Mouse (Mus musculus) C2C12 (cell line): Measurements from ENCODE around the gene Shisal2a. TPM values are rescaled to one million over a fixed set of nuclear protein-coding genes. Genes with fewer than 3 reads are reported as not detected.

ENCODE experiments used
- H3K27me3 ChIP-seq: one replicate; pipeline ENCODE4 v1.6.1; 2011; ENCODE audit not compliant: control insufficient read depth, insufficient read depth, insufficient read length
- H3K36me3 ChIP-seq: one replicate; pipeline ENCODE4 v1.6.1; 2011; ENCODE audit not compliant: control insufficient read depth, insufficient read depth
- H3K4me3 ChIP-seq: one replicate; pipeline ENCODE4 v1.5.1; 2011; ENCODE audit warnings: mild to moderate bottlenecking, control low read depth; ENCODE audit not compliant: poor library complexity, insufficient read depth, severe bottlenecking
- H3K79me2 ChIP-seq: one replicate; pipeline ENCODE4 v1.6.1; 2011; ENCODE audit not compliant: control insufficient read depth, insufficient read depth
- H3K79me3 ChIP-seq: one replicate; pipeline ENCODE4 v1.6.1; 2011; ENCODE audit warnings: low read depth, control low read depth
- H3ac ChIP-seq: one replicate; pipeline ENCODE3; 2011; ENCODE audit warnings: low read depth; ENCODE audit not compliant: control insufficient read depth, insufficient read length
- CEBPB ChIP-seq: IDR thresholded peaks from one replicate; pipeline ENCODE4 v1.6.1; 2011; ENCODE audit warnings: low read depth, mild to moderate bottlenecking, control low read depth, moderate library complexity
- CTCF ChIP-seq: IDR thresholded peaks from one replicate; pipeline ENCODE4 v1.5.1; 2011; ENCODE audit not compliant: control insufficient read depth, insufficient read depth, insufficient read length
- FOSL1 ChIP-seq: IDR thresholded peaks from one replicate; pipeline ENCODE4 v1.8.0; 2011; ENCODE audit warnings: mild to moderate bottlenecking, low read length; ENCODE audit not compliant: poor library complexity, insufficient read depth, severe bottlenecking
- MAX ChIP-seq: IDR thresholded peaks from one replicate; pipeline ENCODE4 v1.6.1; 2011; ENCODE audit warnings: mild to moderate bottlenecking, control low read depth
- MYOD1 ChIP-seq: IDR thresholded peaks from one replicate; pipeline ENCODE4 v1.6.1; 2011; ENCODE audit warnings: low read depth; ENCODE audit not compliant: control insufficient read depth, insufficient read length
- MYOG ChIP-seq: IDR thresholded peaks from one replicate; pipeline ENCODE4 v1.6.1; 2011; ENCODE audit not compliant: control insufficient read depth, insufficient read length; ENCODE audit errors: extremely low read depth
- USF1 ChIP-seq: IDR thresholded peaks from one replicate; pipeline ENCODE4 v1.6.1; 2011; ENCODE audit warnings: low read depth, mild to moderate bottlenecking, control low read depth, moderate library complexity
- long read RNA-seq, 2 experiments: library from polyadenylated mRNA; unstranded; transcript quantifications; one replicate each; pipeline ENCODE4 v2.0.0; 2019 to 2020
- polyA plus RNA-seq: library from polyadenylated mRNA; unstranded; fragments of >200 nt; fragmentation: generic; extraction: Trizol; gene quantifications from one replicate; pipeline ENCODE4 v1.2.1, GENCODE M21; 2012; ENCODE audit warnings: missing spikeins

The Shisal2a gene
- polyA plus RNA-seq: not detected
- long read RNA-seq, experiment 1: 0 reads
- long read RNA-seq, experiment 2: 0 reads

DNA sequence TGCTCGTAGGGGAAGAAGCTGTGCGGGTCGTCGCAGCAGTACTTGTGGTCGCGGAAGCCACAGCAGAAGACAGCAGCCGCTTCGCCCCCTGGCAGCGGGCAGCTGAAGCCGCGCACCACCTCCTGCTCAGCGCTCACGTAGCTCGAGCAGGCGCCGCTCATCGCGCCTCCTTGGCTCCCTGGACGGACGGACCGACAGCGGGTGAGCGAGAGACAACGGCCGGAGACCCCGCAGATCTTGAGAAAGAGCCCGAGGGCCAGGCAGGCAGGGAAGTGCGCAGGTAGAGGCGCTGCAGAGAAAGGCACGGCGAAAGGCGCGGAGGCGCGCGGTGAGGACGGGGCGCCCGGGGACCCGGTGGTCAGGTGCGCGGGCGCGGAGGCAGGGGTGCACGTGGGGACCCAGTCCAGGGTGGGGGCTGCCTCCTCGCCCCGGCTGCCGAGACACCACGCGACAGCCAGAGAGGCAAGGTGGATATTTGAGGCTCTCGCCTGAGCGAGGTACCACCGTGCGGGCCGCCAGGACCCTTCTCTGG is at the start of gene Shisal2a:
Gene Shisal2a, minus strand, starts transcription at position 167 of the 532 bp plus-strand sequence.
- Histone ChIP-seq H3K4me3 (no peak within 1 kb of the TSS), H3K79me2 (no peaks in the 10 kb centered on the region), H3K36me3 (no peaks in the 10 kb centered on the region)

GRCm38 (mm10) chr4:108431561-108431936 is 48.4 kb upstream of the Shisal2a start:
- H3K79me2 ChIP-seq: no peaks in the 10 kb centered on the region
- H3K27me3 ChIP-seq: peaks cover 10% of the 10 kb centered on the region
- H3K79me3 ChIP-seq: no peaks in the 10 kb centered on the region
- H3K36me3 ChIP-seq: no peaks in the 10 kb centered on the region
- no peak overlapping the region for H3ac ChIP-seq
- TF ChIP-seq FOSL1 (no peak), CTCF (no peak), MYOD1 (no peak), MYOG (no peak), MAX (no peak), USF1 (no peak), CEBPB (no peak)
- H3K4me3 ChIP-seq: no peak overlapping the region

More for the DNA sequence above, at the start of gene Shisal2a:
- Histone ChIP-seq H3K27me3 (no peaks in the 10 kb centered on the region), H3ac (no peak within 1 kb of the TSS), H3K79me3 (no peaks in the 10 kb centered on the region)
- TF ChIP-seq CEBPB: no peak
- no peak for TF ChIP-seq MAX
- TF ChIP-seq MYOG: no peak
- no peak for TF ChIP-seq CTCF
- no peak for TF ChIP-seq FOSL1
- no peak for TF ChIP-seq MYOD1
- no peak for TF ChIP-seq USF1

DNA sequence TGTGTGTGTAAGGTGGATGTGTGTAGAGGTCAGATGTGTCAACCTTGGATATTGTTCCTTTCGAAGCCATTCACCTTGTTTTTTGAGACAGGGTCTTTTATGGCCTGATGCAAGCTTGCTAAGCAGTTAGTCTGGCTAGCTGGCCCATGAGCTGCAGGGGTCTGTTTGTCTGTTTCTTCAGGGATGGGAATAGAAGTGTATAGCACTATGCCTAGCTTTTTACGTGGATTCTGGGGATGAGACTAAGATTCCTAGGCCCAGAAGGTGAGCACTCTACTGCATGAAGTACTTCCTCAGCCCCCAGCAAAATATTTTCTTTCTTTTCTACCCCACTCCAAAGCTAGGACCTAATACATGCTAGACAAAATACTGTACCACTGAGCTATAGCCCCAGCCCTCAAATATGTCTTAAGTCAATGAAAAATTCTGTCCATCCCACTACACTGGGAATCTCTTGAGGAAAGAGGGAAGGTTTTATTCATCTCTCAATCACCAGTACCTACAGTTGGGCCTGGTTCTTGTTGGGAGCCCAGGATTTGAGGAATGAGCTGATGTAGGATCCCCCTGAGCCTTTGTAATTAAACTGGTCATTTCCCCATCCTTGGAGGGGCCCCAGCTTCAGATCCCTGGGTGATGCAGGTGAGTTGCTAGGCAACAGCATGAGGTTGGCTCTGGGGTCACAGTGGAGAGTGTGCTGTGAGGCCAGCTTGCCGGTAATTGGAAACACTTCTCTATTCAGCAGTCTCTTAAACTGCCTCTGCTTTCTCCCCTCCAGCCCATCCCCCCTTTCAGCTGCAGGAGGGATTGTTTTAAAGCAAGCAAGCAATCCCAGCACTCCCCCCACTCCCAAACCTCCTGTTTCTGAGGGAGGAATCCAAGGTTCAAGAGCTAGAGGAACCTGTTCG is 47.8 kb upstream of the Shisal2a start:
- Histone ChIP-seq H3K79me3 (no peaks in the 10 kb centered on the region), H3K27me3 (peaks cover 10% of the 10 kb centered on the region), H3K79me2 (no peaks in the 10 kb centered on the region), H3K4me3 (no peak overlapping the region), H3ac (no peak overlapping the region), H3K36me3 (no peaks in the 10 kb centered on the region)
- TF ChIP-seq FOSL1 (no peak), USF1 (no peak), MYOG (no peak), CEBPB (no peak), MAX (no peak), MYOD1 (no peak)

GRCm38 (mm10) chr4:108428341-108428721 is 45.2 kb upstream of the Shisal2a start:
- H3K36me3 ChIP-seq: no peaks in the 10 kb centered on the region

DNA sequence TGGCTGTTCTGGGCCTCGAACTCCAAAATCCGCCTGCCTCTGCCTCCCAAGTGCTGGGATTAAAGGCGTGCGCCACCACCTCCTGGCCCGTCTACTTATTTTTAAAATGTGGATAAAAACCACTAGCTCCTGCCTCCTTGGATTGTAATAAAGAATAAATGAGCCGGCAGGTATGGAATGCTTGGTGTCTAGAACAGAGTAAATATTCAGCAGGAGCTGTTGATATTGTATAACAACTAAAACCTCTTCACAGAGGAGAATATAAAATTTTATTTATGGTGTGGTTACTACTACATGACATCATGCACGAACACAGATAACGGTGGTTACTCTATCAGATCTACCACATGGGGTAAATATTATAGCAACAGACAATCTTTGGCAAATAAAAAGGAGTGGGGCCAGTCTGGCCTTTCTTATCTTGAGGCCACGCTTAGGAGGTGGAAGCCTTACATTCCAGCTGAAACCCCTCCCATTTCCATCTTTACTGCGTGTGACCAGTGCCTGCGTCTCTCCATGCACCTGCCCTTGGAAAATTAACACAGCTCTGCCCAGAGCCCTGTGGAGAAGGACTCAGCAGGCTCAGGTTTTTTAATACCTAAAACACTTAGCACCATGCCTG is 44.7 kb upstream of the Shisal2a start:
- Histone ChIP-seq H3ac (no peak overlapping the region), H3K36me3 (no peaks in the 10 kb centered on the region), H3K4me3 (no peak overlapping the region), H3K27me3 (peaks cover 10% of the 10 kb centered on the region), H3K79me2 (no peaks in the 10 kb centered on the region), H3K79me3 (no peaks in the 10 kb centered on the region)
- no peak for TF ChIP-seq MAX
- no peak for TF ChIP-seq CEBPB
- no peak for TF ChIP-seq USF1
- no peak for TF ChIP-seq FOSL1
- no peak for TF ChIP-seq MYOG
- no peak for TF ChIP-seq MYOD1
- TF ChIP-seq CTCF: no peak

More at GRCm38 (mm10) chr4:108428341-108428721, 45.2 kb upstream of the Shisal2a start:
- H3K4me3 ChIP-seq: no peak overlapping the region
- H3K27me3 ChIP-seq: peaks cover 10% of the 10 kb centered on the region
- H3K79me2 ChIP-seq: no peaks in the 10 kb centered on the region
- no peak overlapping the region for H3ac ChIP-seq
- no peak for TF ChIP-seq CTCF
- TF ChIP-seq MAX: no peak
- no peak for TF ChIP-seq MYOD1
- no peak for TF ChIP-seq USF1
- TF ChIP-seq CEBPB: no peak
- no peak for TF ChIP-seq FOSL1
- no peak for TF ChIP-seq MYOG
- H3K79me3 ChIP-seq: no peaks in the 10 kb centered on the region
